Mouse (Mus musculus) lung, postnatal 0 days (tissue): Measurements from ENCODE around the gene Cyp4f40. TPM values are rescaled to one million over a fixed set of nuclear protein-coding genes. Genes with fewer than 3 reads are reported as not detected.
"Not testable (repeated sequence)": the region's sequence is repeated elsewhere in the genome, so short reads cannot be mapped to it uniquely, and the experiment has no call there.

Source experiments
- ATAC-seq: fragments of 200-750 bp; cut with Nextera tagmentation; 2 replicates; pipeline ENCODE4 v1.8.0; 2017; ENCODE audit warnings: moderate library complexity
- DNase-seq: peaks from one replicate; pipeline ENCODE4 v3.0.0-alpha.2; 2016; ENCODE audit warnings: low spot score
- H3K27ac ChIP-seq: fragments of 300-500 bp; sonication (generic); 2 replicates; pipeline ENCODE4 v1.5.1; 2014; ENCODE audit warnings: antibody characterized with exemption, mild to moderate bottlenecking, low read length, mixed read lengths
- H3K27me3 ChIP-seq: fragments of 300-500 bp; sonication (generic); replicated peaks from 2 replicates; pipeline ENCODE4 v1.6.1; 2014; ENCODE audit warnings: low read length, mixed read lengths; ENCODE audit not compliant: insufficient read depth
- H3K36me3 ChIP-seq: fragments of 300-500 bp; sonication (generic); 2 replicates; pipeline ENCODE4 v1.6.1; 2014; ENCODE audit warnings: low read length, mixed read lengths; ENCODE audit not compliant: insufficient read depth
- H3K4me1 ChIP-seq: fragments of 300-500 bp; sonication (generic); 2 replicates; pipeline ENCODE4 v1.6.1; 2014; ENCODE audit warnings: antibody characterized with exemption, low read depth, low read length, mixed read lengths; ENCODE audit not compliant: insufficient read depth
- H3K4me2 ChIP-seq: fragments of 300-500 bp; sonication (generic); replicated peaks from 2 replicates; pipeline ENCODE4 v1.6.1; 2014; ENCODE audit warnings: low read depth, mild to moderate bottlenecking, low read length, moderate library complexity, mixed read lengths
- H3K4me3 ChIP-seq: fragments of 300-500 bp; sonication (generic); 2 replicates; pipeline ENCODE4 v1.5.1; 2014; ENCODE audit warnings: low read depth, low read length
- H3K9ac ChIP-seq: fragments of 300-500 bp; sonication (generic); replicated peaks from 2 replicates; pipeline ENCODE4 v1.6.1; 2014; ENCODE audit warnings: low read depth, mild to moderate bottlenecking
- H3K9me3 ChIP-seq: fragments of 300-500 bp; sonication (generic); 2 replicates; pipeline ENCODE4 v1.6.1; 2016; ENCODE audit warnings: low read length, mixed read lengths
- CTCF ChIP-seq: IDR thresholded peaks from 2 replicates; pipeline ENCODE4 v1.5.1; 2016; ENCODE audit warnings: antibody characterized with exemption, mild to moderate bottlenecking
- EP300 ChIP-seq: IDR thresholded peaks from 2 replicates; pipeline ENCODE4 v1.6.1; 2016; ENCODE audit warnings: antibody characterized with exemption, mild to moderate bottlenecking, control low read depth
- WGBS: fragments of 180-500 bp; shearing (Covaris S2); extraction: QIAGEN DNeasy Blood & Tissue Kit; methylation state at CpG from one replicate; pipeline ENCODE4 v1.1.7; 2014; 5-methylcytosine and 5-hydroxymethylcytosine counted together
- polyA plus RNA-seq: library from polyadenylated mRNA; unstranded; fragments of >200 nt; fragmentation: Nextera tagmentation; extraction: Ambion mirVana; gene quantifications from 2 replicates; pipeline ENCODE4 v1.2.1, GENCODE M21; 2015

Gene Cyp4f40
- polyA plus RNA-seq, 1 experiment from 2014 or later = not detected

- H3K4me2 ChIP-seq = no peak overlapping the region
- no peaks in the 10 kb centered on the region for H3K27me3 ChIP-seq
- H3K9ac ChIP-seq = no peak overlapping the region
- ATAC-seq (no peak), DNase-seq (no peak)
- no peak for TF ChIP-seq EP300
- no peak for TF ChIP-seq CTCF
- H3K36me3 ChIP-seq = no peaks in the 10 kb centered on the region
- H3K4me1 ChIP-seq = no peaks in the 10 kb centered on the region; the same call in 1 of the 2 replicates
- 60% methylated on average over 3 of the region's 3 CpGs for WGBS
- H3K4me3 ChIP-seq = no peak overlapping the region
- H3K9me3 ChIP-seq = no peaks in the 10 kb centered on the region
- H3K27ac ChIP-seq = no peak overlapping the region
Observed at GRCm38 (mm10) chr17:32631936-32632335, 26.8 kb upstream of the Cyp4f40 start.

- H3K4me2 ChIP-seq = peak overlapping the region; percentile 48
- H3K9me3 ChIP-seq, H3K4me3 ChIP-seq, H3K4me1 ChIP-seq, H3K27ac ChIP-seq, H3K9ac ChIP-seq, H3K27me3 ChIP-seq, ATAC-seq, DNase-seq, H3K36me3 ChIP-seq: not testable (repeated sequence)
- WGBS = 83% methylated on average over 8 of the region's 9 CpGs
Observed at GRCm38 (mm10) chr17:32634242-32634971, 24.3 kb upstream of the Cyp4f40 start.

- TF ChIP-seq EP300 (no peak), CTCF (peak; percentile 94)
- ATAC-seq = peak; percentile 72
- H3K4me1 ChIP-seq = no peaks in the 10 kb centered on the region; the same call in 1 of the 2 replicates
- no peak overlapping the region for H3K4me3 ChIP-seq
- H3K36me3 ChIP-seq = no peaks in the 10 kb centered on the region
- H3K9ac ChIP-seq = no peak overlapping the region
- peak overlapping the region; percentile 48 for H3K4me2 ChIP-seq
- DNase-seq = peak; percentile 77
- H3K27ac ChIP-seq = no peak overlapping the region
- no peaks in the 10 kb centered on the region for H3K27me3 ChIP-seq
- no peaks in the 10 kb centered on the region for H3K9me3 ChIP-seq
- WGBS = 3% methylated on average over 16 of the region's 17 CpGs
Observed at GRCm38 (mm10) chr17:32634972-32635314, 23.8 kb upstream of the Cyp4f40 start.

GRCm38 (mm10) chr17:32636341-32636740, 22.4 kb upstream of the Cyp4f40 start:
- no peak overlapping the region for H3K9ac ChIP-seq
- no peaks in the 10 kb centered on the region for H3K27me3 ChIP-seq
- whole genome bisulfite sequencing = 54% methylated on average over 3 of the region's 3 CpGs
- H3K4me3 ChIP-seq = no peak overlapping the region
- H3K36me3 ChIP-seq = no peaks in the 10 kb centered on the region
- DNase-seq = no peak
- no peak overlapping the region for H3K4me2 ChIP-seq
- H3K9me3 ChIP-seq = no peaks in the 10 kb centered on the region
- no peak overlapping the region for H3K27ac ChIP-seq
- TF ChIP-seq CTCF (no peak), EP300 (no peak)
- ATAC-seq = no peak
- no peaks in the 10 kb centered on the region; the same call in 1 of the 2 replicates for H3K4me1 ChIP-seq

GRCm38 (mm10) chr17:32637151-32637550, 21.5 kb upstream of the Cyp4f40 start:
- H3K9me3 ChIP-seq = no peaks in the 10 kb centered on the region
- no peaks in the 10 kb centered on the region; the same call in 1 of the 2 replicates for H3K4me1 ChIP-seq
- H3K9ac ChIP-seq = no peak overlapping the region
- 69% methylated on average over 2 of the region's 2 CpGs for WGBS
- DNase-seq (no peak), ATAC-seq (no peak)
- no peak overlapping the region for H3K4me3 ChIP-seq
- no peak overlapping the region for H3K4me2 ChIP-seq
- H3K27ac ChIP-seq = no peak overlapping the region
- H3K27me3 ChIP-seq = no peaks in the 10 kb centered on the region
- TF ChIP-seq CTCF (no peak), EP300 (no peak)
- H3K36me3 ChIP-seq = no peaks in the 10 kb centered on the region

- WGBS = 63% methylated on average over 4 of the region's 4 CpGs
Observed at GRCm38 (mm10) chr17:32646631-32647030, 12.1 kb upstream of the Cyp4f40 start.

More at GRCm38 (mm10) chr17:32646631-32647030, 12.1 kb upstream of the Cyp4f40 start:
- Histone ChIP-seq H3K9ac (no peak overlapping the region), H3K9me3 (no peaks in the 10 kb centered on the region), H3K4me1 (no peaks in the 10 kb centered on the region), H3K4me3 (no peak overlapping the region), H3K4me2 (no peak overlapping the region), H3K27me3 (no peaks in the 10 kb centered on the region), H3K36me3 (no peaks in the 10 kb centered on the region), H3K27ac (no peak overlapping the region)
- ATAC-seq (no peak), DNase-seq (no peak)
- TF ChIP-seq EP300 = no peak
- no peak for TF ChIP-seq CTCF
